Mouse (Mus musculus) olfactory bulb, adult 2 months (tissue): ENCODE results near the gene Epm2a. TPM values are rescaled to one million over a fixed set of nuclear protein-coding genes. Genes with fewer than 3 reads are reported as not detected.

Experiments
- H3K27ac ChIP-seq: fragments of 200-500 bp; 2 replicates; pipeline ENCODE4 v1.5.1; 2012; ENCODE audit warnings: low read depth, low read length; ENCODE audit not compliant: insufficient read depth
- H3K4me1 ChIP-seq: fragments of 200-500 bp; 2 replicates; pipeline ENCODE4 v1.6.1; 2012; ENCODE audit warnings: low read length; ENCODE audit not compliant: control insufficient read depth, insufficient read depth
- H3K4me3 ChIP-seq: fragments of 200-500 bp; 2 replicates; pipeline ENCODE4 v1.5.1; 2012; ENCODE audit warnings: mild to moderate bottlenecking, low read depth, low read length, moderate library complexity; ENCODE audit not compliant: insufficient read depth
- CTCF ChIP-seq: fragments of 200-500 bp; IDR thresholded peaks from 2 replicates; pipeline ENCODE4 v1.5.1; 2012; ENCODE audit warnings: low read depth, mild to moderate bottlenecking, low read length, moderate library complexity; ENCODE audit not compliant: insufficient read depth
- POLR2A ChIP-seq: fragments of 200-500 bp; IDR thresholded peaks from 2 replicates; pipeline ENCODE4 v1.6.1; 2012; ENCODE audit warnings: mild to moderate bottlenecking, low read depth, low read length, moderate library complexity; ENCODE audit not compliant: insufficient read depth
- WGBS: fragments of 180-500 bp; shearing (Covaris S2); methylation state at CpG from one replicate; pipeline ENCODE4 v1.1.7; 2018; 5-methylcytosine and 5-hydroxymethylcytosine counted together
- polyA plus RNA-seq: library from polyadenylated mRNA; stranded (reverse); fragments of >200 nt; gene quantifications from 2 replicates; pipeline ENCODE4 v1.2.4, GENCODE M21; 2012; ENCODE audit warnings: low replicate concordance; ENCODE audit not compliant: missing spikeins, insufficient read depth, insufficient read length

Gene Epm2a
- polyA plus RNA-seq, 1 experiment = not detected

DNA sequence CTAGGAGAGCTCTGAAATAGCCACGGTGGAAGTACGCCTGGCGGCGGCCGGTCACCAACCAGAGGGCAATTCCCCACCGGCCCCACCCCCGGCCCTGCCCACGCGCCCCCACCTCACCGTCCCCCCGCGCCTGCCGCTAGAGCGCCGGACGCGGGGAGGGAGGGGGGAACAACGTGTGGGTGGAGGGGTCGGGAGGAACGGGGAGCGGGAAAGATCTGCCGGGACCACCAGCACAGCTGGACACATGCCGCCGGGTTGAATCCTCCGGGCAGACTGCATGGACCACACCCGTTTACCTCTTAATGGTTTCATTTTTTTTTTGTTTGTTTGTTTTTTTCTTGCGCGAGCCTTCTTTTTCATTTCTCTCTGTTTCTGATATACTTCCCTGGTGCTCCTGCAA, 148.8 kb downstream of the Epm2a start:
- Histone ChIP-seq H3K4me3 (no peak overlapping the region), H3K27ac (no peak overlapping the region), H3K4me1 (no peaks in the 10 kb centered on the region)
- WGBS = 44% methylated on average over 28 of the region's 28 CpGs
- TF ChIP-seq POLR2A = no peak
- no peak for TF ChIP-seq CTCF

Other genes with a start within 250 kb of the Epm2a start
- gene Shprh, start 194.0 kb upstream of the Epm2a start, polyA plus RNA-seq = not detected in 2 replicates
- gene Fbxo30, start 62.1 kb upstream of the Epm2a start, polyA plus RNA-seq = not detected in 2 replicates